ENCODE assay signal across 8 mouse cellular contexts in the genomic region with DNA sequence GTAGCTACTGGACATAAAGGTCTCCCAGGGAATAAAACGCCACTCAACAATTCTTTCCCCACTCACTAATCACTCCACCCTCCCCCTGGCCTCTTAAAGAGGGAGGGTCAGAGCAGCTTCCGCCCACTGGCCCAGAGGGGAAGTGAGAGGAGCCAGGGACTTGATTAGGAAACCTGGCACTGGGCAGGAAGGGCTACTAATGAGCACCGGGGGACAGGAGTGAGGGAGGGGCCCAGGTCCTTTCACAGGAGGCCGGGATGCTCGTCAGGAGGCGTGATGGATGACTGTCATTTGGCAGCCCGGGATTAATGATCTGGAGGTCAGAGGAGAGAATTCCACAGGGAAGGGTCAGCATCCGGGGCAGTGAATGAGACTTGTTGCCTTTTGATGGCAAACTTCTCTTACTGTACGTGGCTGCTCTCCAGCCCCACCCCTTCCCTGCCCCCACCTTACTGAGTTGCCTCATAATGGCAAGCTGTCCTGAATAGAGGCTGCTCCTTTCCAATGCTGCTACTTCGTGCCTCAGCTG. TPM values are rescaled to one million over a fixed set of nuclear protein-coding genes. Genes with fewer than 3 reads are reported as not detected.
DNase-seq lines count a peak whose midpoint lies in the region; ATAC-seq and TF ChIP-seq lines count a peak whose summit lies in the region.
"Had no signal": no experiment of that assay in that cellular context is flagged by ENCODE, and none has a peak within 500 bp of the region (broad histone marks: within the 10 kb centered on the region; RNA-seq: fewer than 3 reads in every experiment).

No protein-coding gene starts in this region.

- 8% methylated on average over 10 of the region's 10 CpGs for WGBS in heart, embryonic 12.5 days
- 5% methylated on average over 10 of the region's 10 CpGs for WGBS in limb, embryonic 12.5 days

- no peak overlapping the region for H3K27ac ChIP-seq in ES-E14 (ENCODE audit: insufficient read depth, low read depth, low read length, poor library complexity, severe bottlenecking)
- H3K27ac ChIP-seq in heart, embryonic 12.5 days (ENCODE audit: poor library complexity, severe bottlenecking): peak overlapping the region; percentile 65
- H3K27ac ChIP-seq in limb, embryonic 12.5 days: peak overlapping the region; percentile 3; the same call in 1 of the 2 replicates
- H3K27ac ChIP-seq: liver, embryonic 14.5 days had no signal

- H3K27me3 ChIP-seq in heart, embryonic 12.5 days (replicated peaks): no peaks in the 10 kb centered on the region
- H3K27me3 ChIP-seq in limb, embryonic 12.5 days: 0 out of 2 replicates have a peak, but pooled peaks cover 3% of the 10 kb centered on the region

- H3K9ac ChIP-seq in ES-E14 (ENCODE audit: insufficient read depth, low read depth, low read length, poor library complexity, severe bottlenecking): 0 out of 2 replicates have a peak overlapping the region, but pooled peaks have one; percentile 28
- H3K9ac ChIP-seq in heart, embryonic 12.5 days: 0 out of 2 replicates have a peak overlapping the region, but pooled peaks have one; percentile 6
- 0 out of 2 replicates have a peak overlapping the region, but pooled peaks have one; percentile 23 for H3K9ac ChIP-seq in limb, embryonic 12.5 days (replicated peaks)
- H3K9ac ChIP-seq: liver, embryonic 14.5 days had no signal

- peak; percentile 50 for ATAC-seq in heart, embryonic 12.5 days (ENCODE audit: insufficient number of reproducible peaks, low FRiP score)
- peak; percentile 42; the same call in 1 of the 2 replicates for ATAC-seq in limb, embryonic 12.5 days (ENCODE audit: insufficient number of reproducible peaks, insufficient read depth, low FRiP score, low TSS enrichment, low read depth)

- peak overlapping the region; percentile 42 for H3K4me2 ChIP-seq in heart, embryonic 12.5 days
- H3K4me2 ChIP-seq in limb, embryonic 12.5 days: no peak overlapping the region

- no peak for DNase-seq in ES-E14 (ENCODE audit: low read depth, low spot score)
- DNase-seq in adrenal gland, postnatal 10 days: peak; percentile 33
- DNase-seq in right cerebral cortex, adult 2 months (ENCODE audit: low spot score in 2 of 2): no peak
- no peak for DNase-seq in layer of hippocampus, postnatal 36 days
- no peak for DNase-seq in ovary, postnatal 36 days (ENCODE audit: low spot score)

- peaks cover 2 to 11% of the 10 kb centered on the region in 2 experiments; a peak in 2 of 4 replicates for H3K4me1 ChIP-seq in ES-E14 (ENCODE audit: control insufficient read depth in 2 of 2, insufficient read depth in 2 of 2, low read length in 2 of 2, poor library complexity in 1 of 2)
- peaks cover 54% of the 10 kb centered on the region for H3K4me1 ChIP-seq in heart, embryonic 12.5 days (replicated peaks)
- H3K4me1 ChIP-seq in limb, embryonic 12.5 days (replicated peaks): peaks cover 23% of the 10 kb centered on the region

- no peak overlapping the region for H3K4me3 ChIP-seq in ES-E14 (ENCODE audit: insufficient read depth in 1 of 2, low read depth in 1 of 2, low read length in 2 of 2, poor library complexity in 1 of 2, severe bottlenecking in 1 of 2)
- H3K4me3 ChIP-seq in heart, embryonic 12.5 days: no peak overlapping the region
- no peak overlapping the region for H3K4me3 ChIP-seq in limb, embryonic 12.5 days (replicated peaks)

- peaks cover 35% of the 10 kb centered on the region for H3K36me3 ChIP-seq in ES-E14 (ENCODE audit: control insufficient read depth, insufficient read depth, low read length, poor library complexity, severe bottlenecking)
- peaks cover 36% of the 10 kb centered on the region for H3K36me3 ChIP-seq in heart, embryonic 12.5 days
- H3K36me3 ChIP-seq in limb, embryonic 12.5 days: peaks cover 53% of the 10 kb centered on the region

- in situ Hi-C loops in ES-E14 (cut with MboI; ENCODE audit: low sequenced_read_pairs in 2 of 2, unreplicated experiment in 2 of 2): no loop called here

- no peaks in the 10 kb centered on the region for H3K9me3 ChIP-seq in ES-E14 (ENCODE audit: control insufficient read depth, insufficient read depth, low read depth, low read length)
- H3K9me3 ChIP-seq in heart, embryonic 12.5 days (replicated peaks): no peaks in the 10 kb centered on the region
- no peaks in the 10 kb centered on the region for H3K9me3 ChIP-seq in limb, embryonic 12.5 days

TF ChIP-seq in ES-E14, 5 proteins besides CTCF, POLR2A, EP300 and RAD21:
- TF ChIP-seq ZC3H11A (IDR thresholded peaks at IDR 0.05; ENCODE audit: borderline replicate concordance, low read depth, low read length) (no peak), HCFC1 (IDR thresholded peaks at IDR 0.05; ENCODE audit: borderline replicate concordance, insufficient read depth, low read length) (no peak), MAFK (IDR thresholded peaks at IDR 0.05; ENCODE audit: insufficient read depth, low read depth, low read length) (no peak), CHD2 (IDR thresholded peaks at IDR 0.05; ENCODE audit: low read depth, low read length) (no peak), ZNF384 (IDR thresholded peaks at IDR 0.05; ENCODE audit: low read depth, low read length) (no peak)

RNA-seq across cellular contexts. Expression of gene Clk3, which starts 33.1 kb away (rescaled TPM):
- 38.3 and 41.5 TPM in 2 replicates for total RNA-seq in ES-E14 (2012; rRNA removed)
- total RNA-seq in adrenal gland, postnatal 10 days (2021): 10 to 100 TPM; 65.3 to 79.1 TPM
- 67.0 and 68.1 TPM in 2 replicates for polyA plus RNA-seq in heart, embryonic 12.5 days (2016; fragmentation: Nextera tagmentation; extraction: Ambion mirVana)
- polyA plus RNA-seq in limb, embryonic 12.5 days (2016; fragmentation: Nextera tagmentation; extraction: Ambion mirVana): 79.6 and 83.3 TPM in 2 replicates
- 10 to 100 TPM; 81.0 to 81.9 TPM for total RNA-seq in layer of hippocampus, postnatal 36 days (2021)

RNA-seq across cellular contexts. Expression of gene Arid3b, which starts 37.8 kb away (rescaled TPM):
- 20.3 and 23.4 TPM in 2 replicates for total RNA-seq in ES-E14 (2012; rRNA removed)
- 1 to 10 TPM; 3.3 to 4.4 TPM for total RNA-seq in adrenal gland, postnatal 10 days (2021)
- 27.0 and 29.8 TPM in 2 replicates for polyA plus RNA-seq in heart, embryonic 12.5 days (2016; fragmentation: Nextera tagmentation; extraction: Ambion mirVana)
- polyA plus RNA-seq in limb, embryonic 12.5 days (2016; fragmentation: Nextera tagmentation; extraction: Ambion mirVana): 19.0 and 22.4 TPM in 2 replicates
- total RNA-seq in layer of hippocampus, postnatal 36 days (2021): 1 to 10 TPM; 6.0 to 6.1 TPM
